ENCODE assay signal across 13 mouse cellular contexts in the genomic region with DNA sequence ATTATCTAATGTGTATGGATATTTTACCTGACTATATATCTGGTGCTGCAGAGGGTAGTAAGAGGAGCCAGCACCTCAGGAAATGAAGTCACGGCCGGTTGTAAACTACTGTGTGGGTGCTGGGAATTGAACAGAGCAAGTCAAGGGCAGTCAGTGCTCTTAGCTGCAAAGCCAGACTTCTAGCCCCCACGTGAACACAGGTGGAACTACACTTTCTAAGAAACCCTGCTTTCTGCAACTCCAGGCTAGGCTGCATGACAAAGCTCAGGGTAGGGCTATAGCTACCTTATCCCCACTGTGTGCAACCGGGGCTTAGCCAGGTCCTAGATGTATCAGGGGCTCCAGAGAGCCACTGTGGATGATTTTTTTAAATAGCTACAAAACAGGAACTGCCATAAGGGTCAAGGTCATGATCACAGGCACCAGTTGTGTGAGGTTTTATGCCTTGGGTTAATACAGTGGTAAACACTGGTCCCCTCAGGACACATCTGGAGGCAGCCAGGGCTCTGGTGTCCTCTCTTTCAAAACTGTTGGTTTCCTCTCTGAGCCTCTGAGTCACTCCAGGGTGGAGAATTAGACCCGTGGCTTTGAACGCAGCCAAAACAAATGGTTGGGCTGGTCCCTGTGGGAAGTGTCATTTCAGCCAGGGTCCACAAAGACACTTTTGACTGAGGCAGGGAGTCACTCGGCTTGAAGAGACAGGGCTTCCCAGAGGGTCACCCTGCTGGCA.
DNase-seq lines count a peak whose midpoint lies in the region; ATAC-seq lines count a peak whose summit lies in the region.
"Had no signal": no experiment of that assay in that cellular context is flagged by ENCODE, and none has a peak within 500 bp of the region (broad histone marks: within the 10 kb centered on the region; RNA-seq: fewer than 3 reads in every experiment).

No protein-coding gene starts in this region.

- peaks cover 15% of the 10 kb centered on the region; the same call in 1 of the 2 replicates for H3K27me3 ChIP-seq in forebrain, embryonic 10.5 days (ENCODE audit: poor library complexity, severe bottlenecking)
- no peaks in the 10 kb centered on the region; the same call in 1 of the 2 replicates for H3K27me3 ChIP-seq in forebrain, embryonic 11.5 days (ENCODE audit: control insufficient read depth, insufficient read depth, low read length)
- H3K27me3 ChIP-seq in hindbrain, embryonic 11.5 days (ENCODE audit: control insufficient read depth, insufficient read depth, low read length) = no peaks in the 10 kb centered on the region
- H3K27me3 ChIP-seq: stomach, embryonic 15.5 days had no signal

- peak overlapping the region; percentile 8; the same call in 1 of the 2 replicates for H3K27ac ChIP-seq in forebrain, embryonic 10.5 days
- no peak overlapping the region for H3K27ac ChIP-seq in forebrain, embryonic 11.5 days (ENCODE audit: low read depth, low read length)
- H3K27ac ChIP-seq in hindbrain, embryonic 11.5 days (ENCODE audit: low read depth, low read length) = no peak overlapping the region
- H3K27ac ChIP-seq: limb, embryonic 12.5 days; stomach, embryonic 15.5 days had no signal

- no peak overlapping the region for H3K4me2 ChIP-seq in forebrain, embryonic 11.5 days (ENCODE audit: low read depth, low read length, severe bottlenecking)
- H3K4me2 ChIP-seq in hindbrain, embryonic 11.5 days (replicated peaks; ENCODE audit: low read depth, low read length) = no peak overlapping the region
- H3K4me2 ChIP-seq: limb, embryonic 12.5 days; midbrain, embryonic 11.5 days; stomach, embryonic 15.5 days had no signal

- no peak for ATAC-seq in forebrain, embryonic 11.5 days (replicated peaks; ENCODE audit: low FRiP score)
- no peak for ATAC-seq in hindbrain, embryonic 11.5 days (ENCODE audit: low FRiP score)
- ATAC-seq: intestine, embryonic 16.5 days had no signal

- 46% methylated on average over 7 of the region's 7 CpGs for WGBS in forebrain, embryonic 10.5 days
- 41% methylated on average over 7 of the region's 7 CpGs for WGBS in forebrain, embryonic 11.5 days
- WGBS in hindbrain, embryonic 11.5 days = 41% methylated on average over 7 of the region's 7 CpGs

- no peaks in the 10 kb centered on the region for H3K9me3 ChIP-seq in forebrain, embryonic 10.5 days
- H3K9me3 ChIP-seq in forebrain, embryonic 11.5 days (ENCODE audit: control insufficient read depth, low read length) = no peaks in the 10 kb centered on the region
- no peaks in the 10 kb centered on the region for H3K9me3 ChIP-seq in hindbrain, embryonic 11.5 days (ENCODE audit: control insufficient read depth, low read length)
- H3K9me3 ChIP-seq: limb, embryonic 12.5 days; stomach, embryonic 15.5 days had no signal

- no peak overlapping the region for H3K9ac ChIP-seq in forebrain, embryonic 11.5 days (ENCODE audit: low read length)
- H3K9ac ChIP-seq in hindbrain, embryonic 11.5 days (ENCODE audit: low read depth, low read length) = no peak overlapping the region
- H3K9ac ChIP-seq: limb, embryonic 12.5 days; stomach, embryonic 15.5 days had no signal

- no peak for DNase-seq in forebrain, embryonic 10.5 days (ENCODE audit: extremely low spot score, low spot score)
- no peak for DNase-seq in forebrain, embryonic 11.5 days (ENCODE audit: low spot score)
- peak; percentile 72 for DNase-seq in lung, postnatal 10 days
- no peak for DNase-seq in lung, postnatal 25 days (ENCODE audit: low spot score)
- DNase-seq in fibroblast of lung, adult 2 months (ENCODE audit: low read depth) = peak; percentile 92
- DNase-seq in heart, postnatal 25 days (ENCODE audit: low spot score) = peak; percentile 69
- no peak for DNase-seq in hindbrain, embryonic 11.5 days (ENCODE audit: low spot score)
- no peak for DNase-seq in adrenal gland, adult 18-20 months (ENCODE audit: low spot score in 2 of 2)
- DNase-seq: cerebellum, adult 2 months had no signal

- peaks cover 44% of the 10 kb centered on the region for H3K4me1 ChIP-seq in forebrain, embryonic 10.5 days
- H3K4me1 ChIP-seq in forebrain, embryonic 11.5 days (replicated peaks; ENCODE audit: control insufficient read depth, insufficient read depth, low read length) = 0 out of 2 replicates have a peak, but pooled peaks cover 3% of the 10 kb centered on the region
- H3K4me1 ChIP-seq in hindbrain, embryonic 11.5 days (replicated peaks; ENCODE audit: control insufficient read depth, insufficient read depth, low read length) = no peaks in the 10 kb centered on the region; the same call in 1 of the 2 replicates

- no peaks in the 10 kb centered on the region for H3K36me3 ChIP-seq in forebrain, embryonic 10.5 days (replicated peaks)
- no peaks in the 10 kb centered on the region for H3K36me3 ChIP-seq in forebrain, embryonic 11.5 days (ENCODE audit: control insufficient read depth, insufficient read depth, low read length)
- H3K36me3 ChIP-seq in hindbrain, embryonic 11.5 days (ENCODE audit: control insufficient read depth, insufficient read depth, low read length) = no peaks in the 10 kb centered on the region
- H3K36me3 ChIP-seq: limb, embryonic 12.5 days; stomach, embryonic 15.5 days had no signal

- no peak overlapping the region for H3K4me3 ChIP-seq in forebrain, embryonic 10.5 days
- H3K4me3 ChIP-seq in forebrain, embryonic 11.5 days (ENCODE audit: low read depth, low read length) = no peak overlapping the region
- H3K4me3 ChIP-seq in hindbrain, embryonic 11.5 days (ENCODE audit: low read depth, low read length) = no peak overlapping the region
- H3K4me3 ChIP-seq: limb, embryonic 12.5 days; stomach, embryonic 15.5 days had no signal

- intact Hi-C loops in heart, postnatal 25 days (cut with DNase I) = no loop called here

Comparison
In these comparisons a context has a peak if more than half of its experiments do, and no peak if none do; other contexts are left out.
1. DNase-seq: peak in lung, postnatal 10 days (single experiment), fibroblast of lung, adult 2 months (single experiment) and heart, postnatal 25 days (single experiment); none in forebrain, embryonic 10.5 days (single experiment), forebrain, embryonic 11.5 days (single experiment), lung, postnatal 25 days (single experiment), hindbrain, embryonic 11.5 days (single experiment) and adrenal gland, adult 18-20 months (0 of 2).